Mouse (Mus musculus): ENCODE results near the gene Ndufs1.

- TF ChIP-seq CTCF (IDR thresholded peaks at IDR 0.05; ENCODE audit: low read depth) (no peak), EP300 (IDR thresholded peaks at IDR 0.05; ENCODE audit: low read depth) (no peak)
Measured at GRCm38 (mm10) chr1:63190851-63191250, 14.2 kb upstream of the Ndufs1 start.
